Mouse (Mus musculus): ENCODE data around the gene Acp2. TPM values are rescaled to one million over a fixed set of nuclear protein-coding genes. Genes with fewer than 3 reads are reported as not detected.
A peak's percentile ranks its signal among the peaks of the same experiment; 100 is the strongest.

Gene Acp2
- total RNA-seq (2021), result 10 to 100 TPM; 52.7 to 56.4 TPM

DNA sequence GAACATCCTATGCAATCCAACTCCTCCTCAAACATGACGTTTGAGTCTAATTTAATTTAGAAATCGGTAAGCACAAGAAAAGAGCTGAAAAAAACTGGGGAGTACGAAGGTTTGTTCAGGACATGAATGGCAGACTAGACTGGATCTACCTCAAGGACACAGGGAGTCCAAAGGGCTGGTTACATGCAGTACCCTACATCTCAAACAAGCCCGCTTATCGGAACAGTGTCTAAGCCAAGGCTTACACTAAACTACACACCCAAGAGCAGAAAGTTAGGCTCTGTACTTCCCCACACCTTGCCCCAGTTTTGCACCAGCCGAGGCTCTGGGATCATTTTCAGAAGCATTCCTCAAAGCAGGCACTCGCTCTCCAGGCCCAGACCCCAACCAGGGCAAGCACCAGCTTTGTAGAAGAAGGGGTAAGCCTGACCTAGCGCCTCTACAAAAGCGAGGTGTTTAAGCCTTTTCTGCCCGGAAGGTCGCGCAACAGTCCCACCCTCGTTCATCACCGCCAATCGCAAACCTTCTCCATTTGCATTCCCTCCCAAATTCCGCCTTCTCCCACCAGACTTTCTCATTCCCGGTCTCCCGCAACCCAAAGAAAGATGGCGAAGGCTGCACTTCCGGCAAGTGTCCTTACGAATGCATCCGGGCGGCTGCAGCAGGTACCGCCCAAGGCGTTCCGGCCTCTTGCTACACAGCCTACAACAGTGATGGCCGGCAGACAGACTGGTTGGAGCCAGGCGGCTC is at the start of gene Acp2, which contains the start of gene Nr1h3:
Gene Acp2 (plus strand): TSS at position 664 of the 750 bp plus-strand sequence.
Gene Nr1h3 (minus strand): TSS at position 613 of the 750 bp plus-strand sequence.
- peak; percentile 96 to 97 for DNase-seq

DNA sequence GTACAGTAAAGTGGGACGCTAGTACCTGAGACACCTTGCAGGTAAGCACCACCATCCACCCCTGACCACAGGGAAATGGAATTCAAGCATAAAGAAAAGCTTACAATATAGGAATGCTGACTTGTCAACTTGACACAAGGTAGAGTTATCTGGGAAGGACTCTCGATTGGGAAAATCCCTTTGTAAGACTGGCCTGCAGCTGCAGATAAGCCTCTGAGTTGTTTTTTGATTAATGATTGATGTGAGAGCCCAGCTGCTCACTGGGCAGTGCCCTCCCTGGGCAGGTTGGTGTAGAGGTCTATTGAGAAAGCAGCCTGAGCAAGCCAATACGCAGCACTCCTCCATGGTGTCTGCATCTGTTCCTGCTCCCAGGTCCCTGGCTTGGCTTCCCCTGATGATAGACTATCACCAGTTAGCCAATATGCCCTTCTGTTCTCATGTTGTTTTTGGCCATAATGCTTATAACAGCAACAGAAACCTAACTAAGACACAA is 49.8 kb upstream of the Acp2 start:
- no peak for DNase-seq

- DNase-seq, result no peak
Observed at GRCm38 (mm10) chr2:91154091-91154490, 48.6 kb upstream of the Acp2 start.

GRCm38 (mm10) chr2:91157002-91157752 is 45.5 kb upstream of the Acp2 start:
- no peak for DNase-seq

DNA sequence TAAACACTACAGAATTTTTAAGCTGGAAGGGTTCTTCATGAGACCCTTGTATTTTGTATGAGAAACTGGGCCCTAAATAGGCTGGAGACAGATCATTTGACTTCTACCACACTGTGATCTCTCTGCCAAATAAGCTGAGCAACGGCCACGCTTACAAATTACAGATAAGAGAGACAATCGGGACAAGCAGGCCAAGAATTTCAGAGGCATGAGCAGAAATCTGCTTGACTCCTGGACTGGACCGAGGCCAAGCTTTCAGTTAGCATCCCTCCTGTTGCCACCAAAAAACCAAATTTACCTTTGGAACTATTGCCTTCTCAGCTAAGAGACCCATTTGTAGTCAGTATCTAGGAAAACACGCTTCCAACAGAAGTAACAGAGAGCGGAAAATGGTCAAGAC is 42.1 kb upstream of the Acp2 start:
- DNase-seq, result no peak

- no peak for DNase-seq
Observed at GRCm38 (mm10) chr2:91162952-91163351, 39.7 kb upstream of the Acp2 start.

- no peak for DNase-seq
Observed at GRCm38 (mm10) chr2:91163532-91163931, 39.2 kb upstream of the Acp2 start.

- DNase-seq, result no peak
Observed at GRCm38 (mm10) chr2:91164991-91165390, 37.7 kb upstream of the Acp2 start.

DNA sequence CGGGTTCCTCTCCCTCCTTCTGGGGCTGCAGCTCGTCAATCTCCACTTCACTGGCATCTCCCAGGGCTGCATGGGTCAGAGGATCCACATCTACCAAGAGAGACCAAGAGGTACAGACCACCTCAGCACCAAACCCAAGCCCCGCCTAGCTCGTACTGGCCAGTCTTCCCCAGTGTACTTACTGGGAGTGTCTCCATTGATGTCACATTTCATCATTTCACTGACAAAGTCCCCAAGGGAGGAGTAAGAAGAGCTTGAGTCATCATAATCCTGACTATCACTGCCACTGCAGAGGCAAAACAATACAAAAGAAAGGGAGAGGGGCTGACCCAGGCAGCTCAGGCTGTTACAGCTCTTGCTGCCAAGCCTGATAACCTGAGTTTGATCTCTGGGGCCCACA is 35.1 kb upstream of the Acp2 start:
- no peak for DNase-seq

DNA sequence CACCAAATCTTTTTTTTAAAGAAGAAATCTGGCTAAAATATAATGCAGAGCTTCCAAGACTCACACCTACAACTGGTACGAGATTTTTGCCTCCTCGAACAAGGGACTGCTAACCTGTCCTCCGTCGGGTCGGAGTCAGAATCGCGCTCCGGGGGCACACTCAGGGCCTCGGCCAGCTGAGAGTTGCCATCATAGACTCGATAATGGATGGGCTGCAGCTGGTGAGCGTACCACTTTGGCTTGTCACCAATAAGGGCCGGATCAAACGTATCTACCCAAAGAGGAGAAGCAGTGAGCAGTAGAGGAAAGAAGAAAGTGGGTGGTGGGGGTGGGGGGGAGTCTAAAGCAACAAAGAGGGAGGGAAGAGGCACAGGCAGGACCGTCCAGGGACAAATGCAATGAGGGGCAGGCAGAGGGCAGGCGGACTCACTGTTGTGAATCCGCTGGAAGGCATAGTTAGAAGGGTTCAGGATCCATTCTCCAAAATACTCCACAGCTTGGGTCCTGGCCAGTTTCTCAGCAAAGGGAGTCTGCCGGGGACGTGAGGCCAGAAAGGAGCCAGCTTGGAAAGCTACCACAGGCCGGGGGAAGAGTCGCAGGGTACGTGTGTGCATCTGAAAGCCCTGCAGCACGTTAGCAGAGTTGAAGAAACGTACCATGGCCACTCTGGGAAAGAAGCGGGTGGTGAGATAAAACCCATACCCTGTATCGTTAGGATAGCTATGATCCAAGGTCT is 32.9 kb upstream of the Acp2 start:
- DNase-seq, result no peak

DNA sequence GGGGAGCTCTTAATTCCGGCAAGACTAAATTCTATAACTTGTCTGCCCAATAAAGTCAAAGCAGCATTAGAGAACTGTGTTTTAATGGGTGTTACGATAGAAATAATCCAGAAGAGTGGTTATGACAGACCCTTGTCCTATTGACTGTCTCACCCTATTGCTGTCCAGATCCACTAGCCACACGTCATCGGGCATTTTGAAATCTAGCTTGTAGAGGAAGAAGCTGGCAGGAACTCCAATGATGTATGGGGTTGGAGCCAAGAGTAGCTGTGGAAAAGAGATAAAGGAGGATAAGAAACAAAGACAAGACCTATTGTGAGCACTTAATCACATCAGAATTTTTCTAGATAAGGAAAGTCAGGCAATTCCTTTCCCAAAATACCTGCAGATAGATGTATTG is 27.2 kb upstream of the Acp2 start:
- no peak for DNase-seq

- DNase-seq, result no peak
Observed at GRCm38 (mm10) chr2:91176234-91176633, 26.5 kb upstream of the Acp2 start.

GRCm38 (mm10) chr2:91179825-91180224 is 22.9 kb upstream of the Acp2 start:
- DNase-seq, result no peak

DNA sequence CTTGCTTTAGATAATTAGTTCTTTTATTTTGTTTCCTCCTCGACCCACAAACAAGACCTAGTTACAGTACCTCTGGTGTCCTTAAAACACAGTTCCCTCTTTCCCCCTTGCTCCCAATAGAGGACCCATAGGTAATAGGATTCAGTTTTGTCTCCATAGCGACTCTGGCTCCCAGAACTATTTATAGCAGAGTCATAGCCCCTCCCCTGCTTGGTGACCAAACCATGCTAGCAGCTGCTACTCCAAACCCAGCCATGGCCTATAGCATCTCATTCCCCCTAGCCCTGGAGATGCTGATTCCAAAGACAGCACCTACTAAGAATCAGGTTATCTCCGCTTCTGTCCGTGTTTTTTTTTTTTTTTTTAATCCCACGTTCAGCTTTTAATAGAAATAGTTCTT is 22.0 kb upstream of the Acp2 start:
- DNase-seq, result no peak

- DNase-seq, result no peak
Observed at GRCm38 (mm10) chr2:91182016-91182404, 20.7 kb upstream of the Acp2 start.

GRCm38 (mm10) chr2:91182405-91183147 is 20.1 kb upstream of the Acp2 start:
- DNase-seq, result peak; percentile 84 to 87

DNA sequence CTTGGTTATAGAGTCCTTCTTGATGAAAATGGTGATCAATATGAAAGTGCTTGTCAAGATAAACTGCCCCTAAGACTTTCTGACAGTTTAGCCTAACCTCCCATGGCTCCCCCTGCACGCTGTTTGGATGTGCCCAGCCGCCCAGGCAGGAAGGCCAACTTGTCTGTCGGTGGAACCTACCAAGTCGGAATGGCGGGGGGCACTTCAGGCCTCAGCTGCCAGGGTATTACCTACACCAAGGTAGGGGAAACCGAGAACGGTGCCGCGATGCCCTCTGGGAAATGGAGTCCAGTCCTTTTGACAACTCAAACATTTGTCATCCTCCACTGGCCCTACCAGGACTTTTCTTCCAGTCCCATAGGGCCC is 19.6 kb upstream of the Acp2 start:
- peak; percentile 91 to 93 for DNase-seq

DNA sequence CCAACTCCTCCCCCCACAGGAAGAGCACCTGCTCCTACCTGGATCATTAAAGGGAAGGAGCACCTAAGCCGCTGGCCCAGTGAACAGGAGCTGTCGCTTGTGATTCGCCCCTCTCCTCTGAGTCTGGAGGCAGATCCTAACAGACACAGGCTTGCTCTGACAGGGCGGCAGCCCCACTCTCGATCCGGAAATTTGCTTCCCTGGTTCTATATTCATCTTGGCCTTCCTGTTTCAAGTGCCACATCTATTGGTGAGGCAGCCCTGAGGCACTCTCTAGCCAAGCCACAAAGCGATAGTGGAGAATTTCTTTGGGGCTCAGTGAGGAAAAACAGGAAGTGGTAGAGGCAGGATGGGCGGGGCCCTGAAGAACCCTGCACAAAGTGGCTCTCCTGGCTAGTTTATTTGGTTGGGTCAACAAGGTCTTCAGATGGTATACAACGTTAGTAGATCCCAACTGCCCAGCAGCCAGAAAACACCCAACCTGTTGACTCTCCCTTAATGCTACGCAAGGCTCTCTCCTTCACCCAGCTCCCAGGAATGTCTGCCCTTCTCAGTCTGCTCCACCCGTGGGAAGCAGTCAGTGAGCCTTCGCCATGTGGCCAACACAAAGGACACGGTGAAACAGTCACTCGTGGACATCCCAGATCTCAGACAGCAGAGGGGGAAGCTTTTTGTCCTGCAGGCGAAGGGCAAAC is 18.8 kb upstream of the Acp2 start, which contains the start of gene Madd:
Gene Madd (minus strand): TSS at position 127 of the 695 bp plus-strand sequence.
- no peak for DNase-seq

DNA sequence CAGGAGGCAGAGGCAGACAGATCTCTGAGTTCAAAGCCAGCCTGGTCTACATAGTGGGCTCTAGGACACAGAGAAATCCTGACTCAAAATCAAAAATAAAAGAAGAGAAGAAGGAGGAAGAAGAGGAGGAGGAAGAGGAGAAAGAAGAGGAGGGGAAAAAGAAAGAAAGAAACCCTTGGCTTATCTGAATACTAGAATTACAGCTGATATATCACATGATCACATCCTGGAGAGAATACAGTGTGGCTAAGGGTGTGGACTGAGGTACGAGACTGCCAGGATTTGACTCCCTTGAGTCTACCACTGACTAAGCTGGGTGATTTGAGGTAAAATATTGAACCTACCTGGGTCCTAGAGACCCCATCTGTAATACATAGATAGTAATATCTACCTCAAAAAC is 16.5 kb upstream of the Acp2 start:
- DNase-seq, result no peak

DNA sequence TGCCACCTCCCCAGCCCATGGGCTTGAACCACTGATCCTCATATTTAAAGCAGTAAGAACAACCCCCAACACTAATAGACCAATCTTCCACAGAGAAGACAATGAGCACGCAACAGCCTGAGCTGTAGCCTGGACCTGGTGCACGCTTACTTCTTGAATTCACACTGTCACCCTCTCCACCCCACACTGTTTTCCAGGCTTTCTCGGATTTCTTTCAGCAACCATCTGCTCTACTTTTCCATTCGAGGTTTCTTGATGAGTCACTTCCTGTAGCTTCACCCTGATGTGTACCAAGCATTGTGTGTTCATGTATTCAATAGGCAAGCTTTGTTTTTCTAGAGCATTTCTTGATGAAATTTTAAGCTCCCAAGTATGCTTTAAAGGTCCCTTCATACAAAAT is 15.3 kb upstream of the Acp2 start:
- no peak for DNase-seq

GRCm38 (mm10) chr2:91190501-91190900 is 12.2 kb upstream of the Acp2 start:
- DNase-seq, result no peak
